Mouse (Mus musculus): ENCODE results near the gene Syn3. TPM values are rescaled to one million over a fixed set of nuclear protein-coding genes. Genes with fewer than 3 reads are reported as not detected.

Gene Syn3
- polyA plus RNA-seq, 1 experiment from 2014 or later: 24.8 TPM

- peak overlapping the region; percentile 56 for H3K4me3 ChIP-seq (replicated peaks; ENCODE audit: low read length)
- no peaks in the 10 kb centered on the region for H3K9me3 ChIP-seq (ENCODE audit: control insufficient read depth, low read length)
- 5% methylated on average over 3 of the region's 3 CpGs for WGBS
- H3K4me2 ChIP-seq (ENCODE audit: low read length): peak overlapping the region; percentile 62
- H3K9ac ChIP-seq (replicated peaks; ENCODE audit: low read depth, low read length): peak overlapping the region; percentile 78
- no peaks in the 10 kb centered on the region for H3K27me3 ChIP-seq (replicated peaks; ENCODE audit: control insufficient read depth, insufficient read depth, low read length)
- peak overlapping the region; percentile 89 for H3K27ac ChIP-seq (ENCODE audit: low read length)
- ATAC-seq: peak; percentile 93
- no peaks in the 10 kb centered on the region for H3K36me3 ChIP-seq (ENCODE audit: control insufficient read depth, insufficient read depth)
- H3K4me1 ChIP-seq (replicated peaks; ENCODE audit: control insufficient read depth, insufficient read depth, low read length): peaks cover 21% of the 10 kb centered on the region
Measured at GRCm38 (mm10) chr10:86491316-86492088, 7.2 kb downstream of the Syn3 start.

- Histone ChIP-seq H3K27me3 (replicated peaks; ENCODE audit: control insufficient read depth, insufficient read depth, low read length) (no peaks in the 10 kb centered on the region), H3K9ac (replicated peaks; ENCODE audit: low read depth, low read length) (no peak overlapping the region), H3K4me2 (ENCODE audit: low read length) (no peak overlapping the region), H3K4me3 (replicated peaks; ENCODE audit: low read length) (no peak overlapping the region), H3K9me3 (ENCODE audit: control insufficient read depth, low read length) (no peaks in the 10 kb centered on the region), H3K36me3 (ENCODE audit: control insufficient read depth, insufficient read depth) (no peaks in the 10 kb centered on the region), H3K4me1 (replicated peaks; ENCODE audit: control insufficient read depth, insufficient read depth, low read length) (peaks cover 21% of the 10 kb centered on the region), H3K27ac (ENCODE audit: low read length) (no peak overlapping the region)
- WGBS: 89% methylated on average over 5 of the region's 5 CpGs
- no peak for ATAC-seq
Measured at GRCm38 (mm10) chr10:86488544-86488943, 10.2 kb downstream of the Syn3 start.

- Histone ChIP-seq H3K27me3 (replicated peaks; ENCODE audit: control insufficient read depth, insufficient read depth, low read length) (no peaks in the 10 kb centered on the region), H3K36me3 (ENCODE audit: control insufficient read depth, insufficient read depth) (no peaks in the 10 kb centered on the region), H3K9ac (replicated peaks; ENCODE audit: low read depth, low read length) (no peak overlapping the region), H3K4me2 (ENCODE audit: low read length) (no peak overlapping the region), H3K4me3 (replicated peaks; ENCODE audit: low read length) (no peak overlapping the region), H3K4me1 (replicated peaks; ENCODE audit: control insufficient read depth, insufficient read depth, low read length) (peaks cover 10% of the 10 kb centered on the region), H3K9me3 (ENCODE audit: control insufficient read depth, low read length) (no peaks in the 10 kb centered on the region), H3K27ac (ENCODE audit: low read length) (no peak overlapping the region)
- 52% methylated on average over 4 of the region's 4 CpGs for WGBS
- ATAC-seq: no peak
Measured at GRCm38 (mm10) chr10:86485971-86486370, 12.7 kb downstream of the Syn3 start.

- 21% methylated on average over 3 of the region's 3 CpGs for WGBS
- H3K9ac ChIP-seq (replicated peaks; ENCODE audit: low read depth, low read length): no peak overlapping the region
- no peaks in the 10 kb centered on the region for H3K9me3 ChIP-seq (ENCODE audit: control insufficient read depth, low read length)
- H3K27me3 ChIP-seq (replicated peaks; ENCODE audit: control insufficient read depth, insufficient read depth, low read length): no peaks in the 10 kb centered on the region
- H3K4me3 ChIP-seq (replicated peaks; ENCODE audit: low read length): no peak overlapping the region
- no peaks in the 10 kb centered on the region for H3K36me3 ChIP-seq (ENCODE audit: control insufficient read depth, insufficient read depth)
- ATAC-seq: no peak
- no peak overlapping the region for H3K4me2 ChIP-seq (ENCODE audit: low read length)
- peaks cover 7% of the 10 kb centered on the region for H3K4me1 ChIP-seq (replicated peaks; ENCODE audit: control insufficient read depth, insufficient read depth, low read length)
- H3K27ac ChIP-seq (ENCODE audit: low read length): no peak overlapping the region
Measured at GRCm38 (mm10) chr10:86483968-86484367, 14.7 kb downstream of the Syn3 start.

GRCm38 (mm10) chr10:86482496-86482895 lies 16.2 kb downstream of the Syn3 start:
- H3K4me2 ChIP-seq (ENCODE audit: low read length): no peak overlapping the region
- H3K9me3 ChIP-seq (ENCODE audit: control insufficient read depth, low read length): no peaks in the 10 kb centered on the region
- no peaks in the 10 kb centered on the region for H3K27me3 ChIP-seq (replicated peaks; ENCODE audit: control insufficient read depth, insufficient read depth, low read length)
- no peak overlapping the region for H3K9ac ChIP-seq (replicated peaks; ENCODE audit: low read depth, low read length)
- ATAC-seq: no peak
- no peak overlapping the region for H3K27ac ChIP-seq (ENCODE audit: low read length)
- no peaks in the 10 kb centered on the region for H3K36me3 ChIP-seq (ENCODE audit: control insufficient read depth, insufficient read depth)
- H3K4me1 ChIP-seq (replicated peaks; ENCODE audit: control insufficient read depth, insufficient read depth, low read length): peaks cover 7% of the 10 kb centered on the region
- WGBS: 66% methylated on average over 1 of the region's 1 CpGs
- no peak overlapping the region for H3K4me3 ChIP-seq (replicated peaks; ENCODE audit: low read length)

- Histone ChIP-seq H3K36me3 (ENCODE audit: control insufficient read depth, insufficient read depth) (no peaks in the 10 kb centered on the region), H3K4me1 (replicated peaks; ENCODE audit: control insufficient read depth, insufficient read depth, low read length) (peaks cover 7% of the 10 kb centered on the region), H3K4me3 (replicated peaks; ENCODE audit: low read length) (no peak overlapping the region), H3K27me3 (replicated peaks; ENCODE audit: control insufficient read depth, insufficient read depth, low read length) (no peaks in the 10 kb centered on the region), H3K9ac (replicated peaks; ENCODE audit: low read depth, low read length) (no peak overlapping the region), H3K4me2 (ENCODE audit: low read length) (no peak overlapping the region), H3K9me3 (ENCODE audit: control insufficient read depth, low read length) (no peaks in the 10 kb centered on the region), H3K27ac (ENCODE audit: low read length) (no peak overlapping the region)
- ATAC-seq: no peak
- 87% methylated on average over 6 of the region's 6 CpGs for WGBS
Measured at GRCm38 (mm10) chr10:86480711-86481110, 18.0 kb downstream of the Syn3 start.

- Histone ChIP-seq H3K4me1 (replicated peaks; ENCODE audit: control insufficient read depth, insufficient read depth, low read length) (peaks cover 7% of the 10 kb centered on the region), H3K4me3 (replicated peaks; ENCODE audit: low read length) (no peak overlapping the region), H3K9ac (replicated peaks; ENCODE audit: low read depth, low read length) (no peak overlapping the region), H3K36me3 (ENCODE audit: control insufficient read depth, insufficient read depth) (no peaks in the 10 kb centered on the region), H3K27ac (ENCODE audit: low read length) (no peak overlapping the region), H3K4me2 (ENCODE audit: low read length) (no peak overlapping the region), H3K9me3 (ENCODE audit: control insufficient read depth, low read length) (no peaks in the 10 kb centered on the region), H3K27me3 (replicated peaks; ENCODE audit: control insufficient read depth, insufficient read depth, low read length) (no peaks in the 10 kb centered on the region)
- WGBS: 46% methylated on average over 4 of the region's 4 CpGs
- no peak for ATAC-seq
Measured at GRCm38 (mm10) chr10:86479718-86480121, 19.0 kb downstream of the Syn3 start.

GRCm38 (mm10) chr10:86476720-86477119 lies 22.0 kb downstream of the Syn3 start:
- no peak for ATAC-seq
- Histone ChIP-seq H3K36me3 (ENCODE audit: control insufficient read depth, insufficient read depth) (no peaks in the 10 kb centered on the region), H3K27me3 (replicated peaks; ENCODE audit: control insufficient read depth, insufficient read depth, low read length) (no peaks in the 10 kb centered on the region), H3K4me3 (replicated peaks; ENCODE audit: low read length) (no peak overlapping the region), H3K9me3 (ENCODE audit: control insufficient read depth, low read length) (no peaks in the 10 kb centered on the region), H3K4me1 (replicated peaks; ENCODE audit: control insufficient read depth, insufficient read depth, low read length) (peaks cover 7% of the 10 kb centered on the region), H3K27ac (ENCODE audit: low read length) (no peak overlapping the region), H3K9ac (replicated peaks; ENCODE audit: low read depth, low read length) (no peak overlapping the region), H3K4me2 (ENCODE audit: low read length) (no peak overlapping the region)
- WGBS: 73% methylated on average over 7 of the region's 7 CpGs

- no peaks in the 10 kb centered on the region for H3K9me3 ChIP-seq (ENCODE audit: control insufficient read depth, low read length)
- H3K4me1 ChIP-seq (replicated peaks; ENCODE audit: control insufficient read depth, insufficient read depth, low read length): peaks cover 7% of the 10 kb centered on the region
- no peak overlapping the region for H3K4me2 ChIP-seq (ENCODE audit: low read length)
- H3K36me3 ChIP-seq (ENCODE audit: control insufficient read depth, insufficient read depth): no peaks in the 10 kb centered on the region
- H3K27me3 ChIP-seq (replicated peaks; ENCODE audit: control insufficient read depth, insufficient read depth, low read length): no peaks in the 10 kb centered on the region
- ATAC-seq: no peak
- no peak overlapping the region for H3K27ac ChIP-seq (ENCODE audit: low read length)
- H3K4me3 ChIP-seq (replicated peaks; ENCODE audit: low read length): no peak overlapping the region
- no peak overlapping the region for H3K9ac ChIP-seq (replicated peaks; ENCODE audit: low read depth, low read length)
- 80% methylated on average over 5 of the region's 5 CpGs for WGBS
Measured at GRCm38 (mm10) chr10:86475270-86475669, 23.4 kb downstream of the Syn3 start.

All from forebrain, embryonic 16.5 days (tissue).